Comparison of ENCODE assay signal across 21 mouse cellular contexts in the genomic region with DNA sequence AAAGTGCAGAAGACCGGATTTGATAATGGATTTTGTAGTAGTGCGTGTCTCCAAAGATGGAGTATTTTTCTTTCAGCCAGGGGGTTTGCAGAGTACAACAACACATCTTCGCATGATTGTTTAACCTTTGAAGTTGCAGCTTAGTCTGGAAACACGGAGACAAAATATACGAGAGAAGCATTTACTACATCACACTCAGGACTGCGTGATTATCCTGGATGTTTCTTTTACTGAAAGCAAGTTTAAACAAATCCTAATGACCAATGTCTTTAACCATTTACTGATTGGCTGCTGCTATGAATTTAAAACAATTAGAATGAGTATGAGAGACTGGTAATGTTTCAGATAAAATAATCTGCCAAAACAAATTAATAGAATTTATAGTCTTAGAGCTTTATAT.
"Had no signal": no experiment of that assay in that cellular context is flagged by ENCODE, and none has a peak within 500 bp of the region (broad histone marks: within the 10 kb centered on the region; RNA-seq: fewer than 3 reads in every experiment).

No protein-coding gene starts in this region.

- DNase-seq: lung, postnatal 10 days; lung, postnatal 4 days; midbrain, embryonic 14.5 days; retina, postnatal 1 day; right cerebral cortex, adult 18-20 months; right cerebral cortex, postnatal 25 days; right cerebral cortex, postnatal 4 days; spleen, adult 18-20 months; thymus, adult 2 months; thymus, postnatal 25 days; thymus, postnatal 4 days had no signal

- H3K4me2 ChIP-seq: liver, embryonic 12.5 days; lung, embryonic 15.5 days; midbrain, embryonic 12.5 days; neural tube, embryonic 13.5 days; neural tube, embryonic 15.5 days; stomach, embryonic 15.5 days had no signal

- H3K27me3 ChIP-seq: liver, embryonic 12.5 days; lung, embryonic 15.5 days; midbrain, embryonic 12.5 days; neural tube, embryonic 13.5 days; neural tube, embryonic 15.5 days; stomach, embryonic 15.5 days had no signal

- H3K9ac ChIP-seq: liver, embryonic 12.5 days; liver, embryonic 14.5 days; lung, embryonic 15.5 days; midbrain, embryonic 12.5 days; neural tube, embryonic 13.5 days; neural tube, embryonic 15.5 days; stomach, embryonic 15.5 days had no signal

- H3K27ac ChIP-seq: liver, embryonic 12.5 days; liver, embryonic 14.5 days; lung, embryonic 15.5 days; midbrain, embryonic 10.5 days; midbrain, embryonic 12.5 days; neural tube, embryonic 13.5 days; neural tube, embryonic 15.5 days; stomach, embryonic 15.5 days had no signal

- H3K4me3 ChIP-seq: liver, embryonic 12.5 days; lung, embryonic 15.5 days; midbrain, embryonic 10.5 days; midbrain, embryonic 12.5 days; myocyte; neural tube, embryonic 13.5 days; neural tube, embryonic 15.5 days; stomach, embryonic 15.5 days had no signal

- H3K4me1 ChIP-seq: liver, embryonic 12.5 days; midbrain, embryonic 10.5 days; midbrain, embryonic 12.5 days; neural tube, embryonic 13.5 days; neural tube, embryonic 15.5 days; stomach, embryonic 15.5 days had no signal

- H3K9me3 ChIP-seq: liver, embryonic 12.5 days; lung, embryonic 15.5 days; midbrain, embryonic 10.5 days; midbrain, embryonic 12.5 days; neural tube, embryonic 13.5 days; neural tube, embryonic 15.5 days; stomach, embryonic 15.5 days had no signal

- H3K36me3 ChIP-seq: liver, embryonic 12.5 days; lung, embryonic 15.5 days; midbrain, embryonic 10.5 days; midbrain, embryonic 12.5 days; neural tube, embryonic 13.5 days; neural tube, embryonic 15.5 days; stomach, embryonic 15.5 days had no signal

- ATAC-seq: liver, embryonic 12.5 days; midbrain, embryonic 16.5 days had no signal
